Mouse (Mus musculus): ENCODE results near the gene H2afy.

The H2afy gene

DNA sequence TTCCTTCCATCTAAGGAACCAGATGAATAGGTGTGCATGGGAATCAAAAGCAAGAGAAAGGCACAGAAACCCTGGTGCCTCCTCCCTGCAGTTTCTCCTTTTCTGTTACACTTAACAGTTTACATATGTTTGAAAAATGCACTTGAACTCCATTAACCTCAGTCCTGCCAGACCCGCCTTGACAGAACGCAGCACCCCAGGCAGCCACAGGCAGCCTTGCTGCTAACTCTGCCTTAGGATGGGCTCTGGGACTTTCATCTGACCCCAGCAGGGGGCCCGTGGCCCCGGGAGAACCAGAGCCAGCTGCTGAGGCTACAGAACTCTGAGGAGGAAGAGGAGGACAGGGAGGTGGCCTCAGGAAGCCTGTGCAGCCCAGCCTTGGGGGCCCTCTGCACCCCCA lies 23.7 kb downstream of the H2afy start:
- in situ Hi-C loops (cut with MboI, MseI): no loop called here

DNA sequence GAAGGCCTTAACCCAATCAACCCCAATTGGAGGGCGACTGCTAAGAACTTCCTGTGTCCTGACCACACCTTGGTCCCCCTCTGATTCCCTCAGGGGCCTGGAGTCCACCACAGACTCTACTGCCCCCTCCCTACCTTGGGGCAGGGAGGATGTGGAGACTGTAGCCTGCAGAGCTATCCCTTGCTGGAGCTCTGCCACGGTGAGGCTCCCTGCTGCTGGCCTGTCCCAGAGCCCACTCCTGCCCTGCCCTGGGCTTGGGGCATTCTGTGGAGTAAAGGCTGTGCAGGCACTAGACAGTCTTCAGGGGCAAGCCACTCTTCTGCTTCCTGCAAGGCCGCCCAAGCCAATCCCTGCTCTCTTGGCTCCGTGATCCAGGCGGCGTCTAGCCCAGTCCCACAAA lies 24.6 kb downstream of the H2afy start:
- in situ Hi-C loops (cut with MboI, MseI): no loop called here

DNA sequence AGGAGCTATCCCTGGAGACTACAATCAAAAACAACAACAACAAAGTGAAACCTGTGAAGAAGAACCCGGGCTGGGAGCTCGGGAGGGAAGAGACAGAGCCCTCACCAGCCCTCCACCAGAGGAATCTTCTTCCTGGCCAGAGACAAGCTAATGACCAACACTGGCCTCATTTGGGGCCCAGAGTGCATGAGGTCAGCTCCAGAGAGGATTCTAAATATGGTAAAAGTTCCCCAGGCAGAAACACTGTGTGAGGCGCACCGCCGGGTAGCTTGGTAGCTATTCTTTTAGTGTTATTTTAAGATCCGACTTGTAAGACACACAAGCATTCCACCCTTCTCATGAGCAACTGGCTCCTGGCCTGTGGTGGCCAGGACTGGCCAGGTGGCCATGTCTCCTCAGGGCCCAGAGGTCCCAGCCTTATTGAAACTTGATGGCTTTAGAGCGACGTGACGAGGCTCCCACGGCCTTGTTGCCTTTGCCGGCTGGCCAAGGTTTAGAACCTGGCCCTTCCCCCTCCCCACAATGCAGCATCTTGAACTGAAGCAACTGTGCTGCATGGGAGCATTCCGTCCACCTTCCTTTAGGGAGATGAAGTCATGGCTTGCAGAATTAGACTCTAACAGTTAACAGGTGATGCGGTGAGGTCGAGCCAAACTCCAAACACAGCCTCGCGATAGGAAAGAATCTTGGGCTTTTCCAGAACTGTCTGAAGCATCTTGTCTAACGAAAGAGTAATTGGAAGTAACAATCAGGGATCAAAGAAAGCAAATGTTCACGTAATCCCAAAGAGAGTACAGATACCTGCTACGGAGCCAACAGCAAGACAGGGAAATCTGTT lies 25.2 kb downstream of the H2afy start:
- in situ Hi-C loops (cut with MboI, MseI): no loop called here

DNA sequence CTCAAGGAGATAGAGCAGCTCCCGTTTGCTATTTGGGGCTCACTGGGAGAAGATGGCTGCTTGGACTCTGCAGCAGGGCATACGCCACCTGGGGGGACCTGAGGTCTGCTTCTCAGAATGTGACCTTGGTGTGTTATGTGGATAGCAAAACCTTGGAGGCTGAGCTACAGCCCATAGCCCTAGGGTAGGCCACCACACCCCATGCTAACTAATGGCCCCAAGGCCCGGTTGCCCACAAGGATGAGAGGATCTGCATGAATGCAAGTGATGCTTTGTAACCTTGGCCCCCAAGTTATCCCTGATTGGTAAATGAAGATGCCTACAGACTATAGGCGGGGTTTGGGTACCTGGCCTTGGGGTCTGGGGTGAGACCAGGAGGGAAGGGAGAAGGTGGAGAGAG lies 26.5 kb downstream of the H2afy start:
- in situ Hi-C loops (cut with MboI, MseI): no loop called here

DNA sequence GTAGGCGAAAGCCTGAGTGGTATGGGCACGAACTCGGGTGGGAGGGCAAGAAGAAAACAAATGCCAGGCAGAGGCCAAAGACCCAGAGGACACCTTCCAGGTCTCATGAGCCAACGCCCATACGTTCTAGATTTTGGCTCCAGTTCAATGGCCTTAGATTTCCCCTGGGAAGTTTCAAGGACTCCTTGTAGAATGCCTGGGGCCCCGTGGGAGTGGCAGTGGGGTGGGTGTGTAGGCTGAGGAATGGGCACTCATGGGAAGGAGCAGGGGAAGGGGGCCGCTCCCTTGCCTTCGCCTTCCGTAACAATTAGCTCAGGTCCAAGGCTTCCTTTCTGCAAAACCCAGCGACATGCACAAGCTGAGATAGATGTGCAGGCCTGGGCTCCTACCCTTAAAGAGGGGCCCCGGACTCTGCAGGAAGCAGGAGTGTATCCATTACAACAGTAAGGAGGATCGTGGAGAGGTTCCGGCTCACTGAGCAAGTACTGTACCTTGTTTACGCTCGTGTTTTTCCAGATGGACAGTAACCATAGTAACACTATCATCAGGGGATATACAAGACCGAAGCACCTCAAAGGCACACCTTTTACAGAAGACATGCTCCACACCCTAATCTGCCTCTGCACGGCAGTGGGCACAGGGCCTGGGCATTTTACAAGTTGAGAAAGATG lies 27.2 kb downstream of the H2afy start:
- in situ Hi-C loops (cut with MboI, MseI): no loop called here

DNA sequence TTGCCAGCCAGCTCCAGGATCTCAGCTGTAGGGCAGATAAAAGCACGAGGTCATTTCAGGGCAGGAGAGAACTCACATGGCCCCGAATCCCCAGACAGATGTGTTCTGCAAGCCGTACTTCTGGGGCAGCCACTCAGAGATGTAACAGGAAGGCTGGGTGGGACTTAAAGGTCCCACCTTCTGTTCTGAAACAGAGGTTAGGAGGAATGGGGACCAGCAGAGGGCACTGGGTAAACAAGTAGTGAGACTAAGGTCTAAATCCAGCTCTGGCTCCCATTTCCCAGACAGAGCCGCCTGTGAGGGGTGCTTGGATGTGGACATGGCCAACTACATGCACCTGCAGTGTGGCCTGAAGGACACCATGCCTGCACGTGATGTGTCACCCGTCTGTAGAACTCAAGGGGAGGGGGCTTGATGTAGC lies 31.2 kb downstream of the H2afy start:
- in situ Hi-C loops (cut with MboI, MseI): no loop called here

DNA sequence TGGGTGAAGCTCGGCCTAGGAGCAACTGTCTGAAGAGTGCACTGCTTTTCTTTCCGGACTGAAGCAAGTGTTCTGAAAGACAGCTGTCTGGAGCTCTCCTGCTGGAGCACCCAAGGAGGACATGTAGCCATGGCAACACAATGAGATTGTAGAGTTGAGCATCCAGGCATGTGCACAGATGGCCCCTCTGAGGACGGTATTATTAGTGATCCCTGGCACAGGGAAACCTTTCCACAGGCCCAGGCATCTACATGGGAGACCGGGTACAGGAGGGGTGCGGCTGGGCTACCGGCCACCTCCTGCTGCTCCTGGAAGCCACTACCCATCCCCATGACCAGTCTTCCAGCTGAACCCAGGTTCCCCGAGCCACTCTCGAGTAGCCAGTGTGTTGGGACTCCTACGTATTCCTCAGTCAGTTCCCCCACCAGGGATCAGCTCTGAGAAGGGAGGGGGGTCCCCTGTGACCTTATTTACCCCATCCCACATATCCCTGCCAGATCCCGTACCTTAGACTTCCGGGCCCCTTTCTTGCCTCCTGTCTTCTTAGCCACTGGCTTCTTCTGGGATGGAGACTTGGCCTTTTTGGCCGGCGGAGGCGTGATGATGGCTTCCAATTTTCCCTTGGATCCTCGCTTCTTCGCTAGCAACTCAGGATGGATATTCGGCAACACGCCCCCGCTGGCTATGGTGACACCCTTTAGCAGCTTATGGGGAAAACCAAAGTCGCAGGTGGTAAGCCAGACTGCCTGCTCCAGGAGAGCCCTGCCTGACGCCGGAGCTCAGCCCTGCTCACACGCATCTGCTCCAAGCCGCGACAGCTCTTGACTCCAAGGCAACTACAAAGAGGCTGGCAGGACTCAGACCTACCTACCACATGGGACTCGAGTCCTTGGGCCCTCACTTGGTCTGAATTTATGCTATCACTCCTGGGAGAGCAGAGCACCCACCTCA lies 32.1 kb downstream of the H2afy start:
- in situ Hi-C loops (cut with MboI, MseI): no loop called here

DNA sequence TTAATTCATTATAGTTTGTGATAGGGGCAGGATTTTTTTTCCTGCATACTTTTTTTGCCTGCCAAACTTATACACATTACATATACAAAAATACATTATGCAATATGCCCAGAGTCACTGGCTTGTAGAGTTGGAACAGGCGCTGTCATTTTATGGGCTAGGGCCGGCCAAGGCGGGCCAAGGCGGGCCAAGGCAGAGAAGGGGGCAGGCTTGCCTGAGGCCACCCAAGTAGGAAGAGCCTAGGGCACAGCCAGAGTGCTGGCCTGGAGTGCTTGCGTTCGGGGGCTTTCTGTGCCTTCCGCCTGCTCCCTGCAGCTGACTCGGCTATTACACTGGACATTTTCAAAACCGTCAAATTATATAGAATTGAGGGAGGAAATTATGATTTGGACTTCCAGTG lies 34.0 kb downstream of the H2afy start:
- in situ Hi-C loops (cut with MboI, MseI): no loop called here

DNA sequence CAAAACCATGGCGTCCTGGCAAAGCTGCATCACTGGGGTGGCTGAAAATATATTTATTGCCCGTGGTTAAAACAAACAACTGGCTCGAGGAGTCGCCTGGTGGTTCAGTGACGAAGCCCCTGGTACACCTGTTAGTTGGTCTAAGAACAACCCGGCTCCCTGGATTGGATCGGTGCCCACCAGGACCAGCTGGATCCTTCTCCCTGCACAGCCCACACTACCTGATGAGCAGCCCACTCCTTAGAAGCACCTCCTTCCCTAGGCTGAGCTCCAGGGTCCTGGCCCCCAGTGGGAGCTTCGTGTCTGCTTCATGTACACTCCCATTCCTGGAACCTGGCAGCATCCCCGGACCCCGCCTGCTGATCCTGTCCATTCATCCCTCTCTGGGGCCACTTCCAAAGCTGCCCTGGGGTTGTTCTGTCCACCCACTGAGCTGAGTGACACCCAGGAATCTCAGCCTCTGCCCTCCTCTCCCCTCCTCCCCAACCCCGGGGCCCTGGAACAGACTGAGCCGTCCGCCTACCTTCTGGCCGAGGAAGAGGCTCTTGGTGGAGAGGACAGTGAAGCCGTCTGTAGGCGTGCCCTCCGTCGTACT lies 40.5 kb downstream of the H2afy start:
- in situ Hi-C loops (cut with MboI, MseI): no loop called here

DNA sequence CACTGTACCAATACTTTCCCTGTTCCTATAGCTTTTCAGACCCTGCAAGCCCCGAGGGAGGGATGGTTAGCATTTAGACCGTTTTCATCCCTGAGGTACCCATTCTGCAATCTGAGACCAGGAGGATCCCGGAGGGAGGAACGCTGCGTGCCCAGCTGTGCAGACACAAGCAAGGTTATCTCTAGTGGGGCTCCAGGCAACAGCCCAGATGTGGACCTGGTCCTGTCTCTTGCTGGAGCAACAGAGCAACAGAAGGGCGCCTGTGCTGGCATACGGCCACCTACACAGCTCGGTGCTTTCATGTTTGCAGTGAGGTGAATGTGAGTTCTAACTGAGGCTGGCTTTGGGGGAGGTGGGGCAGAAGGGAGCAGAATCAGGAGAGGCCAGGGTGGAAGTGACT lies 41.6 kb downstream of the H2afy start:
- in situ Hi-C loops (cut with MboI, MseI): no loop called here

DNA sequence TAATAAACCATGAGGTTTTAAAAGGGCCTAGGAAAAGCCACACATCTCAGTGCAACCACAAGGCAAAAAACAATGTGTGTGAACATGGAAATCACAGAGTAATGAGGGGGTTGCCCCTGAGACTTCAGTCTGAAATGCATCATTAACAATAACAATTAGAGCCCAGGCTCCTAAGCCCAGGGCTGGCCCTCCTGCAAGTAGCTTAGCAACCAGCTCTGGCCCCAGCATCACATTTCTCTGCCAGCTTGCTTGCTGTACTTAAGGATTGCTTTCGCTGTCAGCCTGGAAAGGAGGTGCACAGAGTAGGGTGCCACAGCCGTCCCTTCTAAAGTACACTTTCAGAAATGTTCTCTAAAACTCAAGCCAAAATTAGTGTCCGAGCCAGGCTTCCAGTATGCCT lies 42.5 kb downstream of the H2afy start:
- in situ Hi-C loops (cut with MboI, MseI): no loop called here

DNA sequence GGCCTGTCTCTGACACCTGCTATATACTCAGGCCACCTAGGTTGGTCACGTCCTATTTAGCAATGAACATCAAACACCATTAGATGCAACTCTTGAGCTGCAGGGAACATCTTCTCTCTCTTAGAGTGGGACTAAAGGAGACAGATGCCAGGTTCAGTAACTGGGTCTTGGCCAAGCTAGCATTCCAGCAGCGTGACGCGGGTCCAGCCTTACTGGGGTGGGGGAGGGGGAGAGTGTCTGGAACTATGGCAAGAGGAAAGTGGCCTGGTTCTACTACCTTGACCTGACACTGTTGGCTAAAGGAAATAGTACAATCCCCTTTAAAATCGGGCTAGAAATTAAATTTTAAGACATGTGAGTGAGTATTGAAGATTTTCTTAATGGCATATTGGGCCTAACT lies 43.6 kb downstream of the H2afy start:
- in situ Hi-C loops (cut with MboI, MseI): no loop called here

DNA sequence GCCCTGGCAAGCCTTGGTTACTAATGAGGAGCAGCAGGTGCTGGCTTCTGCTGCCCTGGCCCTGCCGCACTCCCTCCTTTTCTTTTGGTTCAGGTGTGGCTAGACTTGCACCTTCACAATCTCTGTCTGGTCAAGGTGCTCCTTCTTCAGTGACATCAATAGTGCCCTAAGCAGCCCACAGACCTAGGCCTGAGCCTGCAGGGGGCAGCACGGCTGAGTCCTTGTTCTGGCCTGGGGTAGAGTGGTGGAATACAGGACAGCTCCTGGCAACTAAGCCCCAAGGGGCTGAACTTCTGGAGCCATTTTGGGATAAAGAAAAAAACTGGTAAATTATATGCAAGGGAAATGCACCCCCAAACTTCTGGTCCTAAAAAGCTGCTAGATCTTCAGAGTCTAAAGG lies 45.6 kb downstream of the H2afy start:
- in situ Hi-C loops (cut with MboI, MseI): no loop called here

DNA sequence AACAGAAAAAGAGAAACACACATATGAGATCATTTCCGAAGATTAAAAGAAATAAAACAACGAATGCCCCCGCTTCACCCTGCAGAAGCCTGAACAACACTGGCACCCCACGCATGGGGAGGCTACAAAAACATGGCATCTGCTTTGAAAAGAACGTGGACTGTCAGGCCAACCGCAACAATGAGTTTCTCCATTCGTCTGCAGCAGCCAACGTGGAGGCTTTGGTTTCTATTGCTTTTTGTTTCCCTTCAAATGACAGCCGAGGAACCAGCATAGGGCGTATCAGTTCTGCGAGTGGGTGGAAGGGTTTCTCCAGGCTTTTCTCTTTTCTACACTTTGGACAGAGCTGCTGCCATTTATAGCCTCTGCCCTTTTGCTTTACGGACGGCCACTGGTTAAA lies 47.6 kb downstream of the H2afy start:
- in situ Hi-C loops (cut with MboI, MseI): no loop called here

DNA sequence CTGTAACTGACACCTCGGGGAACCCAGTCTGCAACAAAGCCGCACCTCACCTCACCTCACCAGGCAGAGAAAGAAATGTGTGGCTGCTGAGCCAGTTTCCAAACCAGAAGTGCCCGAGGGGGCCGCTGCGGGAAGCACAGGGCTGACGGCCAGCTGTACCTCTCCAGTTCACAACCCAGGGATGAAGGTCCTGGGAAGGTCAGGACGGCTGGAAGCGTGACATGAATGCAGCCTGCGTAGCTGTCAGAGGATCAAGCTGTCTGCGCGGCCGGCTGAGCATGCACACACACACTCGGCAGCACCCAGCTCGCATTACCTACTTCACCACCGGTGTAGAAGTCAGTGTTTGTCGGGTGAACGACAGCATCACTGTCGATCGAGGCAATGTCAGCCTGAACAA lies 48.2 kb downstream of the H2afy start:
- in situ Hi-C loops (cut with MboI, MseI): no loop called here

DNA sequence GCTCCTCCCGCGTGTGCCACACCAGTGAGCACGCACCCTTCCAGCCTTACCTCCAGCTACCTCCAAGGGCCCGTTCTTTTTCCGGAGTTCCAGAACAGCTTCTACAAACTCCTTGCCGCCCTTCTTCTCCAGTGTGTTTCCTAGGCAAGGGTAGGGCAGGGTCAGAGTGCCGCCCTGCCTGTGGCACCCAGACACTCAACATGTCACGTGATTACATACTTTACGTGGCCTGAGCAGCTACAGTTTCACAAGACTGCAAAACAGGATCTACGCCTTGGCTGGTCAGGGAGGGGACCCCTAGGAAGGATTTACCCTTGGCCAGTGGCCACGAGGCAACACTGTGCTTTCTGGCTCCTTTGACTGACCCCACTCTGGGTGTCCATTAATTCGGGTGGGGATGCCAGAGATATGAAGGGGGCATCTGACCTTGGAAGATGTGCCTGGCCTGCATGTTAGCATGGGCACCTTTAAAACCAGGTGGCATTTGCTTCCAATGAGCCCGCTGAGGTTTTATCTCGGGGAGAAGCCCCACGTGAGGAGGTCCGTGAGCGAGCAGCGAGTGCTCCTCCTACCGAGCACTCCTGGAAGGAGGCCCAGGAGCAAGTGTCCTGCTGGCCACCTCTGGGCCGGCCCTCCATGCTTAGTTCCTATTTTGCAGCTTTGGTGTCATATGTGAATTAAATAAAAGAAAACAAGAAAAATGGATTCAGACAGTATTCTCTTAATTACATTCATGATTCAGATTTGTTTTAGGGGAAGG lies 51.8 kb downstream of the H2afy start:
- in situ Hi-C loops (cut with MboI, MseI): no loop called here

DNA sequence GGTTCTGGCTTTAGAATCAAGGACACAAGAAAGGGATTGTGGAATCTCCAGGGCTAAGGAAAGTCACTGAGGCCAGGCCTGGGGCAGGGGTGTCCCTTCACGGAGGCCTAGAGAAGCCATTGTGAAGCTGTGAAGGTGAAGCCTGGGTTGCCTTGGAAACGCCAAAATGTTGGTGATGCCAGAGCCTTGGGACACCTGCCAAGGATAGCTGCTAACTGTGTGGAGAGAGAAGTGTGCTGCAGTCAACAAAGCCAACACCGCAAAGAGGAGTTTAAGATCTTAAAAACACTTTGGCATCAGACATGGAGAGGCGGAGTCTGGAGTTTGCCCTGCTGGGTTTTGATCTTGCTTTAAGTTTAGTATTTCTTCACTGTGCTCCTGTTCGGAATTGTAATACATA lies 54.5 kb downstream of the H2afy start:
- in situ Hi-C loops (cut with MboI, MseI): no loop called here

DNA sequence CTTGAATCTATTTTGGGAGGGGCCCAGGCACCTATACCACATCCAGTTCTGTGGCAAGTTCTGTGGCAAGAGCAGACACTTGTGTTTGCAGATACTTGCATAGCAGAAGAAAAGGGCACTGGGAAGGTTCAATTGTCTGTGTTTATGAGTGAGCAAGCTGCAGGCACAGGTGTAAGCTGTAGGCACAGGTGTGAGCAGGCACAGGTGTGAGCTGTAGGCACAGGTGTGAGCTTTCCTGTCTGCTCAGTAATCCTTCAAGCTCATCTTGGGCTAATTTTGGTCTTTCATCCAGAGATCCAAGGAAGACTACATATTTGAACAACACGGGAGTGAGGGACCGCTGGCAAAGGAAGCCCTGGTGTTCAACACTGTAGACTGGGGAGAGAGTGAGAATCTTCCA lies 56.5 kb downstream of the H2afy start:
- in situ Hi-C loops (cut with MboI, MseI): no loop called here

DNA sequence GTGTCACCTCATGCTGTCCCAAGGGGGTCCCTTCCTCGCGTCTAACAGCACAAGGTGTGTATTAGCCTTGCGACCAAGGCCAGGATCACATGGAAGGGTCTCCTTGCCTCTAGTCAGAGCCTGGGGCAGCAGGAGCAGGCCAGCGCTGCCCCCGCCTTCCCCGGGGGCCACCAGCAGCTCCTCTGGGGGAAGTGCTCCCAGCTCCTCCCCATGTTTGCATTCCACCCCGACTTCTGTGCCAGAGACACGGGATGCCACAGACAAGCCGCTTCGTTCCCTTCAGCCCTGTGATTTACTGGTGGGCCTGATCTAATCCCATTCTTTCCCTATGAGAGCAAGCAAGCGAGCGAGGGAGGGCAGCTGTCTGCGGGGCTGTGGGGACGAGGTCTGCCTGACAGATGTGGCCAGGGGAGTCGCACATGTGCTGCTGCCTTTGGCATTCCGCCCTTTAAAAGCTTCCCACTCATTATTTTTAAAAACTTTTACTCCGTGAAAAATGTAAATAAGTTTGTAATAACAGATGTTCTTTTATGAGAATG lies 57.4 kb downstream of the H2afy start:
- in situ Hi-C loops (cut with MboI, MseI): no loop called here

DNA sequence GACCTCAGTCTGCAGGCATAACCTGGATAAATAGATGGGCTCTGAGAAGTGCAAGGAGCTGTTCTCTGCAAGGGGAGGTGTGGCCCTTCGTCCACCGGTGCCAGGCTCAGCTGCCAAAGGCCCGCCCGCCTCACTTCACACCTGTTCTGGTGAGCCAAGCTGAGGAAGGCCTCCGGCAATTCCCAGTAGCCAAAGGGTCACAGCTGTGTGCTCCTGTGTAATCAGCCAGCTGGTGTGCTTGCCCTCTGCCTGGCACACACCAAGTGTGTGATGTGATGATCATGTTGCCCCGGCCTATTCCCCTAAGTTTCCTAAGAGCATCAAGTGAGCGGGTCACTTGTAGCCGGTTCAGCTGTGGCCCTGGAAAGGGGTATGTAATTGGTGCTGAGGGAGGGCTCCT lies 60.2 kb downstream of the H2afy start:
- in situ Hi-C loops (cut with MboI, MseI): no loop called here

DNA sequence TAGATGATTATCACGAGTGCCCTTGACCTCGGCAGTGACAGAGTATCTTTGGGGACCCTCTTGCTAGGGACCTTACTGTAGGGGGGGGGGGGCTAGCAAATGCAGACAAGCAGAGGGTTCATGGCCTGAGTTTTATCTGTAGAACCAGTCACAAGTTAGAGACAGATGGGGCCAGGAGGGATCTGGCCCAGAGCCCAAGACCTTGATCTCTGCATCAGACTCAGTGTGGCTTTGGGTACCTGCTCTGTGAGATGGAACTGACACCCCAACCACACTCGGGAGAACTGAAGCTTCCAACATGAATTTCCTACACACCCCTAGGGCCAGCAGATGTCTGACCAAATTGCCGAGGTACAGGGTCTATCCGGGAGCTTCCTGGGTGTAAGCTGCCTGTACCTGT lies 63.0 kb downstream of the H2afy start:
- in situ Hi-C loops (cut with MboI, MseI): loop anchor here in 1 of 2 experiments (5.0 kb wide), 1 partner anchor 331 kb away; no protein-coding TSS in a partner anchor

Data from T-helper 17 cell (primary cell).